In genomic region chr8:62356185-62356584, GRCm38 (mm10) we compare ENCODE assay signal across 17 mouse cellular contexts.
DNase-seq lines count a peak whose midpoint lies in the region; ATAC-seq and TF ChIP-seq lines count a peak whose summit lies in the region.
"Had no signal": no experiment of that assay in that cellular context is flagged by ENCODE, and none has a peak within 500 bp of the region (broad histone marks: within the 10 kb centered on the region; RNA-seq: fewer than 3 reads in every experiment).

No protein-coding gene starts in this region.

- ATAC-seq in midbrain, embryonic 13.5 days, result 0 out of 2 replicates have a peak, but pooled peaks have one; percentile 17
- no peak for ATAC-seq in midbrain, embryonic 11.5 days (ENCODE audit: low FRiP score)
- ATAC-seq in forebrain, embryonic 16.5 days, result 0 out of 2 replicates have a peak, but pooled peaks have one; percentile 40
- ATAC-seq in stomach, postnatal 0 days (ENCODE audit: low FRiP score, low TSS enrichment), result no peak
- ATAC-seq: intestine, embryonic 15.5 days had no signal

- no peaks in the 10 kb centered on the region for H3K9me3 ChIP-seq in midbrain, embryonic 13.5 days
- no peaks in the 10 kb centered on the region for H3K9me3 ChIP-seq in midbrain, embryonic 11.5 days (ENCODE audit: control insufficient read depth, low read length)
- H3K9me3 ChIP-seq in forebrain, embryonic 16.5 days (ENCODE audit: control insufficient read depth, low read length), result no peaks in the 10 kb centered on the region
- no peaks in the 10 kb centered on the region for H3K9me3 ChIP-seq in stomach, postnatal 0 days (ENCODE audit: control insufficient read depth, low read length)
- H3K9me3 ChIP-seq: embryonic facial prominence, embryonic 13.5 days; intestine, embryonic 15.5 days; midbrain, embryonic 10.5 days had no signal

- H3K27me3 ChIP-seq in midbrain, embryonic 13.5 days, result no peaks in the 10 kb centered on the region
- no peaks in the 10 kb centered on the region for H3K27me3 ChIP-seq in midbrain, embryonic 11.5 days (ENCODE audit: control insufficient read depth, insufficient read depth, low read length)
- no peaks in the 10 kb centered on the region for H3K27me3 ChIP-seq in forebrain, embryonic 16.5 days (replicated peaks; ENCODE audit: control insufficient read depth, insufficient read depth, low read length)
- no peaks in the 10 kb centered on the region for H3K27me3 ChIP-seq in stomach, postnatal 0 days (ENCODE audit: control insufficient read depth, insufficient read depth, low read length)
- H3K27me3 ChIP-seq: embryonic facial prominence, embryonic 13.5 days; intestine, embryonic 15.5 days had no signal

- no peaks in the 10 kb centered on the region for H3K36me3 ChIP-seq in midbrain, embryonic 13.5 days
- H3K36me3 ChIP-seq in midbrain, embryonic 11.5 days (ENCODE audit: control insufficient read depth, insufficient read depth, low read length), result no peaks in the 10 kb centered on the region
- H3K36me3 ChIP-seq in forebrain, embryonic 16.5 days (ENCODE audit: control insufficient read depth, insufficient read depth), result no peaks in the 10 kb centered on the region
- H3K36me3 ChIP-seq in stomach, postnatal 0 days (ENCODE audit: control insufficient read depth, insufficient read depth, low read length), result no peaks in the 10 kb centered on the region
- H3K36me3 ChIP-seq: embryonic facial prominence, embryonic 13.5 days; intestine, embryonic 15.5 days; midbrain, embryonic 10.5 days had no signal

- TF ChIP-seq CTCF in stomach, postnatal 0 days (IDR thresholded peaks at IDR 0.05; ENCODE audit: low read depth), result no peak

- H3K4me3 ChIP-seq in midbrain, embryonic 13.5 days (replicated peaks), result no peak overlapping the region
- H3K4me3 ChIP-seq in midbrain, embryonic 11.5 days (ENCODE audit: low read depth, low read length), result no peak overlapping the region
- no peak overlapping the region for H3K4me3 ChIP-seq in forebrain, embryonic 16.5 days (replicated peaks; ENCODE audit: low read length)
- no peak overlapping the region for H3K4me3 ChIP-seq in stomach, postnatal 0 days (ENCODE audit: low read depth, low read length)
- H3K4me3 ChIP-seq: embryonic facial prominence, embryonic 13.5 days; intestine, embryonic 15.5 days; midbrain, embryonic 10.5 days had no signal

- no peak overlapping the region for H3K4me2 ChIP-seq in midbrain, embryonic 13.5 days (replicated peaks)
- no peak overlapping the region for H3K4me2 ChIP-seq in midbrain, embryonic 11.5 days
- H3K4me2 ChIP-seq in forebrain, embryonic 16.5 days (ENCODE audit: low read length), result no peak overlapping the region
- H3K4me2 ChIP-seq in stomach, postnatal 0 days (replicated peaks; ENCODE audit: low read depth), result no peak overlapping the region
- H3K4me2 ChIP-seq: embryonic facial prominence, embryonic 13.5 days; intestine, embryonic 15.5 days had no signal

- no peak overlapping the region for H3K9ac ChIP-seq in midbrain, embryonic 13.5 days (replicated peaks)
- no peak overlapping the region for H3K9ac ChIP-seq in midbrain, embryonic 11.5 days (ENCODE audit: low read length)
- H3K9ac ChIP-seq in forebrain, embryonic 16.5 days (replicated peaks; ENCODE audit: low read depth, low read length), result no peak overlapping the region
- H3K9ac ChIP-seq in stomach, postnatal 0 days (ENCODE audit: low read length), result no peak overlapping the region
- H3K9ac ChIP-seq: embryonic facial prominence, embryonic 13.5 days; intestine, embryonic 15.5 days had no signal

- 30% methylated on average over 3 of the region's 3 CpGs for WGBS in midbrain, embryonic 13.5 days
- WGBS in midbrain, embryonic 11.5 days, result 34% methylated on average over 3 of the region's 3 CpGs
- WGBS in forebrain, embryonic 16.5 days, result 9% methylated on average over 3 of the region's 3 CpGs
- 44% methylated on average over 3 of the region's 3 CpGs for WGBS in stomach, postnatal 0 days

- no peaks in the 10 kb centered on the region for H3K4me1 ChIP-seq in midbrain, embryonic 13.5 days (replicated peaks)
- H3K4me1 ChIP-seq in midbrain, embryonic 11.5 days (ENCODE audit: control insufficient read depth, insufficient read depth, low read length), result no peaks in the 10 kb centered on the region
- H3K4me1 ChIP-seq in forebrain, embryonic 16.5 days (replicated peaks; ENCODE audit: control insufficient read depth, insufficient read depth, low read length), result 0 out of 2 replicates have a peak, but pooled peaks cover 2% of the 10 kb centered on the region
- H3K4me1 ChIP-seq in stomach, postnatal 0 days (replicated peaks; ENCODE audit: control insufficient read depth, insufficient read depth), result no peaks in the 10 kb centered on the region
- H3K4me1 ChIP-seq: embryonic facial prominence, embryonic 13.5 days; intestine, embryonic 15.5 days; midbrain, embryonic 10.5 days had no signal

- peak; percentile 3 for DNase-seq in embryo, embryonic 10 days (ENCODE audit: low spot score)
- DNase-seq in embryo, embryonic 9.5 days (ENCODE audit: extremely low spot score), result no peak
- no peak for DNase-seq in midbrain, embryonic 11.5 days (ENCODE audit: low spot score, missing footprints)
- DNase-seq in mesoderm, embryonic 11.5 days (ENCODE audit: low read depth, low spot score), result peak; percentile 13
- no peak for DNase-seq in urinary bladder, postnatal 25 days (ENCODE audit: low spot score)
- no peak for DNase-seq in stomach, postnatal 0 days (ENCODE audit: low spot score)
- DNase-seq: cerebellum, postnatal 10 days; gastrocnemius, postnatal 10 days; lung, adult 2 months; lung, postnatal 36 days; right cerebral cortex, postnatal 25 days; thymus, postnatal 14 days had no signal

- no peak overlapping the region for H3K27ac ChIP-seq in midbrain, embryonic 13.5 days
- no peak overlapping the region for H3K27ac ChIP-seq in midbrain, embryonic 11.5 days (ENCODE audit: low read depth, low read length)
- H3K27ac ChIP-seq in forebrain, embryonic 16.5 days (ENCODE audit: low read length), result no peak overlapping the region
- no peak overlapping the region for H3K27ac ChIP-seq in stomach, postnatal 0 days (replicated peaks)
- H3K27ac ChIP-seq: embryonic facial prominence, embryonic 13.5 days; intestine, embryonic 15.5 days; midbrain, embryonic 10.5 days had no signal

- TF ChIP-seq EP300 in stomach, postnatal 0 days (optimal IDR thresholded peaks at IDR 0.05), result no peak

Comparison
In these comparisons a context has a peak if more than half of its experiments do, and no peak if none do; other contexts are left out.
1. DNase-seq: peak in embryo, embryonic 10 days (single experiment) and mesoderm, embryonic 11.5 days (single experiment); none in embryo, embryonic 9.5 days (single experiment), midbrain, embryonic 11.5 days (single experiment), urinary bladder, postnatal 25 days (single experiment) and stomach, postnatal 0 days (single experiment).
2. ATAC-seq: peak in midbrain, embryonic 13.5 days (single experiment) and forebrain, embryonic 16.5 days (single experiment); none in midbrain, embryonic 11.5 days (single experiment) and stomach, postnatal 0 days (single experiment).